Mouse (Mus musculus) bone marrow macrophage, adult 2 months (primary cell): ENCODE data around the gene Dpep3. TPM values are rescaled to one million over a fixed set of nuclear protein-coding genes. Genes with fewer than 3 reads are reported as not detected.

Experiments
- H3K27ac ChIP-seq: 2 replicates; pipeline ENCODE4 v1.5.1; 2012; ENCODE audit warnings: low read depth, low read length; ENCODE audit not compliant: insufficient read depth
- H3K4me1 ChIP-seq: 2 replicates; pipeline ENCODE4 v1.6.1; 2012; ENCODE audit warnings: low read length; ENCODE audit not compliant: control insufficient read depth, insufficient read depth
- H3K4me3 ChIP-seq: 2 replicates; pipeline ENCODE4 v1.5.1; 2012; ENCODE audit warnings: mild to moderate bottlenecking, low read length, moderate library complexity; ENCODE audit not compliant: insufficient read depth
- CTCF ChIP-seq: IDR thresholded peaks from 2 replicates; pipeline ENCODE4 v1.5.1; 2012; ENCODE audit warnings: low read depth, mild to moderate bottlenecking, low read length, moderate library complexity
- POLR2A ChIP-seq: IDR thresholded peaks from 2 replicates; pipeline ENCODE4 v1.6.1; 2012; ENCODE audit warnings: mild to moderate bottlenecking, low read depth, low read length, borderline replicate concordance
- polyA plus RNA-seq: library from polyadenylated mRNA; stranded (reverse); fragments of >200 nt; gene quantifications from 2 replicates; pipeline ENCODE4 v1.2.4, GENCODE M21; 2012; ENCODE audit not compliant: missing spikeins, insufficient read depth, insufficient read length

The Dpep3 gene
- polyA plus RNA-seq, 1 experiment: 3.2 TPM

DNA sequence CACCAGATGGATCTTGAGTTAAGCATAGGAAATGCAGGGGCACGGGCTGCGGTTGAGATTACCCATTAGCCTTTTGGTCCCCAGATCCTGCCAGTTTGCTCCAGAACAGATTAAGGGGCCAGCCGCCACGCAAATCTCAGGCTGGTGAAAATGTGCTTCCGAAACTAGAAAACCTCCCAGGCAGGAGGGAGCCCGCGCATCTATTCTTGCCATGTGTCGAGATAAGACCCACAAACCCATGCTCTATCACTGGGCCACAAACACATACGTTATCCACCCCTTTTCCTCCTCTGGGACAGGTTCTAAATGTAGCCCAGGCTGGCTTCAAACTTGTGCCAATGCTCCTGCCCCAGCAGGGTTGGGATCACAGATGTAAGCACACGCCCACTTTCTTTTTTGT lies 17.7 kb downstream of the Dpep3 start:
- Histone ChIP-seq H3K27ac (no peak overlapping the region), H3K4me1 (peaks cover 15% of the 10 kb centered on the region)
- TF ChIP-seq POLR2A (no peak), CTCF (no peak)

DNA sequence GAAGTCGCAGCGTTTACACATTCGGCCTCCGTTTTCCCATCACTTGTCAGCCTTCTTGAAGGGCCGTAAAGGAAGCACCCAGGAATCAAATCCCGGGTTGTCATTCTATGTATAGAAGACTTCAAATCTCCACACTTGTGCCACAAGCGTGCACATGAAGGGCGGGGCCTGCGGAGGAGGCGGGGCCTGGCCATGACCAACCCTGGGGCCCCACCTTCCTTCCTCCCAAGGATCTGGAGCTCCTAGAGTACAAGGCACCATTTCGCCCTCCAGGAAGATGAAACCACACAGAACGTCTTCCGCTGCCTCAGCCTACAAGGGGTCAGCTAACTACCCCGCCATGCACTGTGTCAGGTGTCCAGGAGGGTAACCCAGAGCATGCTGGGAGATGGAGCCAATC lies 18.1 kb downstream of the Dpep3 start:
- Histone ChIP-seq H3K4me3 (no peak overlapping the region), H3K4me1 (peaks cover 15% of the 10 kb centered on the region), H3K27ac (no peak overlapping the region)
- TF ChIP-seq POLR2A: no peak
- TF ChIP-seq CTCF: no peak

More for the DNA sequence above, 17.7 kb downstream of the Dpep3 start:
- no peak overlapping the region for H3K4me3 ChIP-seq

DNA sequence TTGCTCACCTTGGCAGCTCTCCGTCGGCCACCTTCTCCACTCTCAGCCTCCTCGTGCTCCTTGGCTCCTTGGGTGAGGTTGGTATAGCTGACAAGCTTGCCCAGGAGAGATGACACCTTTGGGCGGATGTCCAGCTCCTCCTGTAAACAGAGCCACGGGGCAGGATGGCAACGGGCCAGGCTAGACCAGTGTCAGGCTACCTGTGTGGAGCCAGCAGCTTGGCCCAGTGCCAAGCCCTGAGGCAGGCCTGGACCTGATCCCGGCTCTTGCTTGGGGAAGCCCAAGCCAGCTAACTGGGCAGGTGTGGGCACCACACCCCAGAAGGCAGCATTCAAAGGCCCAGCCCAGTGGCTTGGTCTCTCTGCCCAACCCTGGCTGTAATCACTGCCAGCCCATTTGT lies 19.9 kb downstream of the Dpep3 start:
- H3K4me3 ChIP-seq: no peak overlapping the region

DNA sequence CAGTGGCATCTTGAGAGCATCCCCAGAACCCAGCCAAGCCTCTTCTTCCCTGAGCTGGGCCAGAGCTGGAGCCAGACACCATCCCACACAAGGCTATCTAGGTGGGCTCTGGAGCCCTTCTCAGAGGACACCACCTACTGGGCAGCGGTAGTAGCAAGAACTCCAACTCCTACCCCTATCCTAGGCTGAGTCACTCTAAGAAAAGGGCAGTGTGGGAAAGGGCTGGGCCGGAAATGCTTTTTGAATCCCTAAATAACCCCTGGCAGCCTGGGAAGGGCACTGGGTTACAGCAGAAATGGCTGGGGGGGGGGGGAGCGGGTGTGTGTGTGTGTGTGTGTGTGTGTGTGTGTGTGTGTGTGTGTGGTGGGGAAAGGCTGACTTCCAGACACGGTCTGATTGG lies 21.4 kb downstream of the Dpep3 start:
- Histone ChIP-seq H3K4me3 (no peak overlapping the region), H3K27ac (no peak overlapping the region), H3K4me1 (peaks cover 10% of the 10 kb centered on the region)
- TF ChIP-seq POLR2A: no peak
- no peak for TF ChIP-seq CTCF

More for the DNA sequence above, 19.9 kb downstream of the Dpep3 start:
- no peak overlapping the region for H3K27ac ChIP-seq
- peaks cover 10% of the 10 kb centered on the region for H3K4me1 ChIP-seq
- no peak for TF ChIP-seq POLR2A
- no peak for TF ChIP-seq CTCF

DNA sequence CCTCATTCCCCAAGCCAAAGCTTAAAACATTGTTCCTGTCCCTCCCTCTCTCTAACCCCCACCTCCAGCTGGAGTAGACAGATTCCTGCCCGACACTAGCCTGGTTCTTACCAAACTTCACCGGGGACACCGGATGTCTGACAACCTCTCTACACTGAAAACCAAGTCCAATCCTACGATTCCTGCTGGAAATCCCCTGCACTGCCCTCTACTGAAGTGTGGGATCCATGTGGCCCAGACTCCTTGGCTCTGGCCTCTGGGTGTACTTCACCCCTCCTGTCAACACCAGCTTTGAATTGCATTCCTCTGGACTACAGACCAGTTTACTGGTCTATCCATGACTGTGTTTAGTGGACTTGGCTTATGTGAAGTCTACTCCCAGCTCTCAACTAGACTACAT lies 22.7 kb downstream of the Dpep3 start:
- peaks cover 10% of the 10 kb centered on the region for H3K4me1 ChIP-seq
- H3K4me3 ChIP-seq: no peak overlapping the region
- no peak overlapping the region for H3K27ac ChIP-seq
- TF ChIP-seq POLR2A: no peak
- no peak for TF ChIP-seq CTCF

DNA sequence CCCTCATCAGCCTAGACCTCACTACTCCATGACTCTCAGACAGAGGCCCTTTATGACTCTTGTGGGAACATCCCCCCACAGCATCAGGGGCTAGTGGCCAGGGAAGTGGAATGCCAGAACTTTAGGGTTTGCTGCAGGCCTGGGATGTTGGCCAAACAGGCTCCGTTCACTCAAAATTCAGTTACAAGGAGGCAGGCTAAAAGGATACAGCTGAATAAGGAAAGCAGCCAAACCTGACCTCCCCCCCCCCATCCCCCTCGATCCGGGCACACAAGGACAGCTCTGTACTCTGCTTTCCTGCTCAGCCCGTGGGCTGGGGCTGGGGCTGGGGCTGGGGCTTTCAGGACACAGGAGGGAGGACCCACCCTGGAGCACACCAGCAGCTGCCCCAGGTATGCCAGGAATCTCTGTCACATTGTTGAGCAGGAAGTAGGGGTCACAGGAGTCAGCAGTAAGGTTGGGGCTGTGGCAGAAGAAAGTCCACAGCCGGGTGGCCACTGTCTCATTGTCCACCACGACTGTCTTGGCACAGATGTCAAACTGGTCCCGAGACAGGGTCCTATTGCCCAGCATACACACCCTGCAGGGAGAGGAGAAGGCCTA lies 28.1 kb downstream of the Dpep3 start:
- H3K27ac ChIP-seq: no peak overlapping the region
- H3K4me3 ChIP-seq: no peak overlapping the region
- H3K4me1 ChIP-seq: no peaks in the 10 kb centered on the region
- TF ChIP-seq POLR2A (no peak), CTCF (no peak)

DNA sequence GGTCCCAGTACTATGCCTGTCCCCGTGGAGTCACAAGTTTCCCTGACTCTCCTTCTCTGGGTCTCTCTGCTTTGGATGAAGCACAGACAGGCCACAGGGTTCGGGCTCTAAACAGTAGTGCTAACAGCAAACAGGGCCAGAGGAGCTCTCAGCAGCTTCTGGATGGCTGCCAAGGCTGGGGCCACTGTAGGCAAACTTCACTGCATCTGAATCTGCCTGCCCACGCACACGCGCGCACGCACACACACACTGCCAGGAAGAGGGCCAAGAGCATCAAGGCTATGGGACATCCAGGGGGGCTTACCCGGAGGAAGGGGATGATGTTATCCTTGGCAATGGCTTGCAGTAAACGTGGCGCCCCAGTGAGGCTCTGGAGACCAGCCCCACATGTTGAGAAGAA lies 29.9 kb downstream of the Dpep3 start:
- Histone ChIP-seq H3K4me1 (no peaks in the 10 kb centered on the region), H3K4me3 (no peak overlapping the region), H3K27ac (no peak overlapping the region)
- TF ChIP-seq POLR2A: no peak
- TF ChIP-seq CTCF: no peak

DNA sequence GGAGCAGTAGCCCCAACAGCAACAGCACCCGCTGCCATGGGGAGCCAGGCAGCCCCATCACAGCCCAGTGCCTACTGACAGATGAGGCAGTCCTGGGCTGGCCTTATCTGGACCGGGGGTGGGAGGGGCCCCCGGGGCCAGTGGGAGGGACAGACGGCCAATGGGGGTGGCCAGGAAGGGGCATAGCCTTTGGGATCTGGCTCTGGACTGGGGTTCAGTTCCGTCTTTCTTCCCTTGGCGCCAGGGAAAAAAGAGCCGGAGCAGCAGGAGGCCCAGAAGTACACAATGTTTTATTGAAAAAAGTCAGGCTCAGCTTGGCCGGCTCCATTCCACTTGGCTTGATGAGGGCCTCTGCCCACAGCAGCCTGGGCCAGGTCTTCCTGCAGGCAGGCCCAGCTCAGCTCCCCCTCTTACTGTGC lies 35.9 kb downstream of the Dpep3 start, which contains the start of gene Lcat:
Lcat (minus strand) TSS at position 62 of the 419 bp plus-strand sequence.
- TF ChIP-seq CTCF: no peak
- no peak for TF ChIP-seq POLR2A
- H3K27ac ChIP-seq: no peak within 1 kb of the TSS
- H3K4me1 ChIP-seq: peaks cover 6% of the 10 kb centered on the region
- no peak within 1 kb of the TSS for H3K4me3 ChIP-seq

DNA sequence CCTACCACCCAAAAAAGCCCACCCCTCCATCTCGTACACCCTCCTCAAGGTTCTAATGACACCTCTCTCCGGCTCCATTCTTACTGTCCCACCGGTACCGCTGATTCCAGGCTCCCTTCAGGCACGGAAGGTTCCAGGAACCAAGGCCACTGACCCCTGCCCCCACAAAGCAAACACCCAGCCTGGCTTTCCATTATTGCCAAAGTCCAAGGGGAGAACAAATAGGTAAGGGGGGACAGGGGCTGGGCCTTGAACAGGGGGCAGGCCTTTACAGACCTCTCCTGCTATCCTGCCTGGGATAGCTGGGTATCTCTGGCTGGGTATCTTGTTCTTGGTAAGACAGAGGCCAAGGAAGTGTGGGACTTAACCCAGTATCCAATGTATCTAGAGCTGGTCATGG lies 36.7 kb downstream of the Dpep3 start:
- H3K4me3 ChIP-seq: no peak overlapping the region
- TF ChIP-seq CTCF (no peak), POLR2A (no peak)
- H3K27ac ChIP-seq: no peak overlapping the region

DNA sequence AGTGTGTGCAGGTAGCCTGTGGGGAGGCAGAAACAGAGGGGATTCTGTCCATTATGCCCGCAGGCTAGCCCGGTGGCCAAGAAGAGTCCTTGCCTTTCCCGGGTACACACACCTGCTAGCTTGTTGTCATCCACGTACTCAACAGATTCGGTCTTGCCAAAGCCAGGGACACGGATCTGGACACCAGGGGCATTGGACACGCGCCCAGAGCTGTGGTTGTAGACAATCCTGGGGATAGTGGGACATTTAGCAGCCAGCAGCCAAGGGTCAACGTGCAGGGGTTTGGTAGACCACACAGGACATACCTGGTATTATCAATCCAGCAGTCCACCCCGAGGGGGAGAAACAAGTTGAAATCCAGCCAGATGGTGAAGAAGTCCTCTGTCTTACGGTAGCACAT lies 37.2 kb downstream of the Dpep3 start:
- TF ChIP-seq CTCF (no peak), POLR2A (no peak)
- Histone ChIP-seq H3K4me1 (peaks cover 6% of the 10 kb centered on the region), H3K27ac (no peak overlapping the region), H3K4me3 (no peak overlapping the region)

More for the DNA sequence above, 36.7 kb downstream of the Dpep3 start:
- H3K4me1 ChIP-seq: peaks cover 6% of the 10 kb centered on the region
